Mouse (Mus musculus) neural tube, embryonic 13.5 days (tissue): Measurements from ENCODE around the gene Parp11. TPM values are rescaled to one million over a fixed set of nuclear protein-coding genes. Genes with fewer than 3 reads are reported as not detected.

Experiments
- ATAC-seq: fragments of 200-750 bp; cut with Nextera tagmentation; 2 replicates; pipeline ENCODE4 v1.8.0; 2017; ENCODE audit warnings: low read depth, mild to moderate bottlenecking, moderate TSS enrichment, moderate library complexity
- H3K27ac ChIP-seq: fragments of 300-500 bp; sonication (generic); replicated peaks from 2 replicates; pipeline ENCODE4 v1.5.1; 2015; ENCODE audit warnings: moderate library complexity, mild to moderate bottlenecking, inconsistent platforms
- H3K27me3 ChIP-seq: fragments of 300-500 bp; sonication (generic); 2 replicates; pipeline ENCODE4 v1.6.1; 2015; ENCODE audit warnings: mild to moderate bottlenecking, inconsistent platforms
- H3K36me3 ChIP-seq: fragments of 300-500 bp; sonication (generic); 2 replicates; pipeline ENCODE4 v1.6.1; 2015; ENCODE audit warnings: mild to moderate bottlenecking, inconsistent platforms
- H3K4me1 ChIP-seq: fragments of 300-500 bp; sonication (generic); replicated peaks from 2 replicates; pipeline ENCODE4 v1.6.1; 2015; ENCODE audit warnings: inconsistent platforms
- H3K4me2 ChIP-seq: fragments of 300-500 bp; sonication (generic); 2 replicates; pipeline ENCODE4 v1.6.1; 2015; ENCODE audit warnings: inconsistent platforms, mild to moderate bottlenecking, moderate library complexity
- H3K4me3 ChIP-seq: fragments of 300-500 bp; sonication (generic); 2 replicates; pipeline ENCODE4 v1.5.1; 2015; ENCODE audit warnings: mild to moderate bottlenecking, inconsistent platforms
- H3K9ac ChIP-seq: fragments of 300-500 bp; sonication (generic); 2 replicates; pipeline ENCODE4 v1.6.1; 2015; ENCODE audit warnings: moderate library complexity, mild to moderate bottlenecking, inconsistent platforms
- H3K9me3 ChIP-seq: fragments of 300-500 bp; sonication (generic); 2 replicates; pipeline ENCODE4 v1.6.1; 2016; ENCODE audit warnings: inconsistent platforms
- WGBS: fragments of 180-500 bp; shearing (Covaris S2); methylation state at CpG from one replicate; pipeline ENCODE4 v1.1.7; 2015; 5-methylcytosine and 5-hydroxymethylcytosine counted together
- polyA plus RNA-seq: library from polyadenylated mRNA; unstranded; fragments of >200 nt; fragmentation: Nextera tagmentation; extraction: Ambion mirVana; gene quantifications from 2 replicates; pipeline ENCODE4 v1.2.1, GENCODE M21; 2015

Gene Parp11
- polyA plus RNA-seq, 1 experiment from 2014 or later = 72.9 TPM

GRCm38 (mm10) chr6:127453407-127454343, 7.0 kb downstream of the Parp11 start:
- peak overlapping the region; percentile 56 for H3K4me3 ChIP-seq
- H3K4me2 ChIP-seq = peak overlapping the region; percentile 61
- peaks cover 34% of the 10 kb centered on the region for H3K4me1 ChIP-seq
- under 1% methylated on average over 70 of the region's 70 CpGs for WGBS
- H3K27ac ChIP-seq = peak overlapping the region; percentile 94
- no peaks in the 10 kb centered on the region for H3K27me3 ChIP-seq
- ATAC-seq = peak; percentile 97
- no peaks in the 10 kb centered on the region for H3K36me3 ChIP-seq
- no peaks in the 10 kb centered on the region for H3K9me3 ChIP-seq
- peak overlapping the region; percentile 78 for H3K9ac ChIP-seq

GRCm38 (mm10) chr6:127454344-127454707, 7.7 kb downstream of the Parp11 start:
- Histone ChIP-seq H3K4me2 (peak overlapping the region; percentile 61), H3K27ac (peak overlapping the region; percentile 94), H3K9me3 (no peaks in the 10 kb centered on the region), H3K27me3 (no peaks in the 10 kb centered on the region), H3K36me3 (no peaks in the 10 kb centered on the region), H3K4me1 (peaks cover 28% of the 10 kb centered on the region), H3K9ac (peak overlapping the region; percentile 78), H3K4me3 (peak overlapping the region; percentile 56)
- WGBS = 53% methylated on average over 10 of the region's 10 CpGs
- no peak for ATAC-seq

DNA sequence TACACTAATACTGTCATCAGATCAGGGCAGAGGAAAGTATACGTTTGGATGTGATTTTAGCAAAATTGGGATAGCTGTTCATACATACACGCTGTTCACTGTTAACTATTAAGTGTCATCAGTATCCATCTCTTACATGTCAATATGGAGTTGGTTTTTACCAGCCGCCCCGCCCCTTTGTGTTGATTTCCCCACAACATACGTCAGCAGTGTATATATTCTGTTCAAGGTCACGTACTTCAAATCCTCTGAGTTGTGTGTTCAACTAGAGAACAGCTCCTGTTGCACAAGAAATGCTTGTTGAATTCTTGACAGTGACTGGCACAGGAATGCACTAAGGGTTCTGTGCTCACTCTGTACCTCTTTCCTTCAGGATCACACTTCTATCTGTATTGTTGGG, 8.2 kb downstream of the Parp11 start:
- H3K27ac ChIP-seq = no peak overlapping the region
- no peaks in the 10 kb centered on the region for H3K9me3 ChIP-seq
- WGBS = 91% methylated on average over 6 of the region's 6 CpGs
- peaks cover 24% of the 10 kb centered on the region for H3K4me1 ChIP-seq
- no peaks in the 10 kb centered on the region for H3K27me3 ChIP-seq
- peak overlapping the region; percentile 78 for H3K9ac ChIP-seq
- no peaks in the 10 kb centered on the region for H3K36me3 ChIP-seq
- peak overlapping the region; percentile 56 for H3K4me3 ChIP-seq
- H3K4me2 ChIP-seq = peak overlapping the region; percentile 61
- ATAC-seq = no peak

- H3K9ac ChIP-seq = no peak overlapping the region
- no peak for ATAC-seq
- no peak overlapping the region for H3K4me2 ChIP-seq
- no peaks in the 10 kb centered on the region for H3K27me3 ChIP-seq
- H3K36me3 ChIP-seq = no peaks in the 10 kb centered on the region
- H3K9me3 ChIP-seq = no peaks in the 10 kb centered on the region
- H3K27ac ChIP-seq = no peak overlapping the region
- WGBS = 96% methylated on average over 4 of the region's 4 CpGs
- no peak overlapping the region for H3K4me3 ChIP-seq
- H3K4me1 ChIP-seq = peaks cover 18% of the 10 kb centered on the region
Observed at GRCm38 (mm10) chr6:127455440-127455839, 8.8 kb downstream of the Parp11 start.

GRCm38 (mm10) chr6:127456769-127457168, 10.1 kb downstream of the Parp11 start:
- no peaks in the 10 kb centered on the region for H3K27me3 ChIP-seq
- no peak overlapping the region for H3K4me3 ChIP-seq
- H3K4me2 ChIP-seq = no peak overlapping the region
- no peak for ATAC-seq
- no peaks in the 10 kb centered on the region for H3K36me3 ChIP-seq
- H3K9ac ChIP-seq = no peak overlapping the region
- no peak overlapping the region for H3K27ac ChIP-seq
- H3K9me3 ChIP-seq = no peaks in the 10 kb centered on the region
- WGBS = 100% methylated on average over 2 of the region's 2 CpGs
- peaks cover 17% of the 10 kb centered on the region for H3K4me1 ChIP-seq

DNA sequence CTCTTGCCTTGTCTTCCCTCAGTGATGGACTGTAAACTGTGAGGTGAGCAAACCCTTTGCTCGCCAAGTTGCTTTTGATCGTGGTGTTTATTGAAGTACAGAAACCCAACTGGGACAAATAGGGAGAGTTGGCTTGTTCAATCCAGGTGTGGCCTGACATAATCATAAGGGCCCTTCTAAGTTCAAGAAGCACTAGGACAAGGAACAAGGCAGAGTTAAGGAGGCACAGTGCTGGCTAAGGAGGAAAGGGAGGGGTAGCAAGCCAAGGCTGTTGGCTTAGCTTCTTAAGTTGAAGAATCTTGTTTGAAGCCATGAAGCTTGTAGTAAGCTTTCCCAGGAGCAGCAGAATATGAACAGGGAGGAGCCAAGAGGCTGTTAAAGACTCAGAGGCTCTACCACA, 13.1 kb downstream of the Parp11 start:
- ATAC-seq = no peak
- WGBS = 98% methylated on average over 2 of the region's 2 CpGs
- Histone ChIP-seq H3K27me3 (no peaks in the 10 kb centered on the region), H3K4me1 (peaks cover 29% of the 10 kb centered on the region), H3K9me3 (no peaks in the 10 kb centered on the region), H3K4me3 (no peak overlapping the region), H3K36me3 (no peaks in the 10 kb centered on the region), H3K27ac (no peak overlapping the region), H3K4me2 (no peak overlapping the region), H3K9ac (no peak overlapping the region)

DNA sequence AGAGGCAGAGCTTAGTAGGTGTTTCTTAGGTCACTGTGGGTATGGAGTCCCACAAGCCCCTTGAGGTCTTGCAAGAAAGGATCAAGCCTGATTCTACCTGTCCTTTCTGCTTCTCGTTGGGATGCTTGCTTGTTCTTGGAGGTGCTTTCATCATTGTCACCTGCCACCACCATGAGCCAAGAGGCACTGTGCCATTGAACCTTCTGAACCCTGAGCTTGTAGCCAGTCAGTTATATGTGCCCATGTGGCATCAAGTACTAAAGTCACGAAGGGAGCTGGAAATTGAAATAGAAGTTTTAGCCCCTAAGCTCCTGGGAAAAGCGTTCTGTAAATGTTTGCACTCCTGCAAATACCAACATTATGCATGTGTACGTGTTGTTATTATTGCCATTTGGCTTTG, 14.9 kb downstream of the Parp11 start:
- no peak overlapping the region for H3K9ac ChIP-seq
- 93% methylated on average over 4 of the region's 4 CpGs for WGBS
- H3K36me3 ChIP-seq = no peaks in the 10 kb centered on the region
- H3K4me2 ChIP-seq = no peak overlapping the region
- H3K4me3 ChIP-seq = no peak overlapping the region
- no peak for ATAC-seq
- H3K9me3 ChIP-seq = no peaks in the 10 kb centered on the region
- no peak overlapping the region for H3K27ac ChIP-seq
- peaks cover 22% of the 10 kb centered on the region for H3K4me1 ChIP-seq
- no peaks in the 10 kb centered on the region for H3K27me3 ChIP-seq

DNA sequence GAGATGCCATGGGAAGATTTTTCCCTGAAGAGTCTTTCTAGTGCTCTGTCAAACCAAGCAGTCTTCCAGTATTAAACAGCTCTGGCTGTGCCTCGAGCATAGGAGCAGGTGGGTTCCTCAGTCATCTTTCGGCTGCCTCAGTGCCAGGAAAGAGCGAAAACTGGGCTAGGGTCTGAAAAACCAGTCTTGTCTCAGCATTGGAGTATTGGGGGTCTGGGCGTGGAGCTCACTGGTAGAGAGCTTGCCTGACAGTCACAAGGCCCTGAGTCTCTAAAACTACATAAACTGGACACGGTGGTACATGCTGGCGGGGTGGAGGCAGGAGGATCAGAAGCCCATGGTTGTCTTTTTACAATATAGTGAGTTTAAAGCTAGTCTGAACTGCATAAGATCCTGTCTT, 15.6 kb downstream of the Parp11 start:
- H3K9me3 ChIP-seq = no peaks in the 10 kb centered on the region
- no peak overlapping the region for H3K4me2 ChIP-seq
- WGBS = 90% methylated on average over 6 of the region's 6 CpGs
- no peaks in the 10 kb centered on the region for H3K36me3 ChIP-seq
- H3K27me3 ChIP-seq = no peaks in the 10 kb centered on the region
- no peak overlapping the region for H3K4me3 ChIP-seq
- H3K27ac ChIP-seq = no peak overlapping the region
- H3K4me1 ChIP-seq = peaks cover 29% of the 10 kb centered on the region
- ATAC-seq = no peak
- no peak overlapping the region for H3K9ac ChIP-seq

- WGBS = 57% methylated on average over 21 of the region's 21 CpGs
- no peak overlapping the region for H3K4me3 ChIP-seq
Observed at GRCm38 (mm10) chr6:127463273-127464001, 16.8 kb downstream of the Parp11 start.

GRCm38 (mm10) chr6:127464523-127464922, 17.9 kb downstream of the Parp11 start:
- peaks cover 29% of the 10 kb centered on the region for H3K4me1 ChIP-seq
- H3K4me2 ChIP-seq = no peak overlapping the region
- no peak overlapping the region for H3K4me3 ChIP-seq
- H3K27ac ChIP-seq = no peak overlapping the region
- H3K27me3 ChIP-seq = no peaks in the 10 kb centered on the region
- peaks cover 5% of the 10 kb centered on the region; the same call in 1 of the 2 replicates for H3K36me3 ChIP-seq
- no peak for ATAC-seq
- WGBS = 85% methylated on average over 7 of the region's 7 CpGs
- no peaks in the 10 kb centered on the region for H3K9me3 ChIP-seq
- H3K9ac ChIP-seq = no peak overlapping the region

More at GRCm38 (mm10) chr6:127463273-127464001, 16.8 kb downstream of the Parp11 start:
- H3K36me3 ChIP-seq = 0 out of 2 replicates have a peak, but pooled peaks cover 4% of the 10 kb centered on the region
- 0 out of 2 replicates have a peak overlapping the region, but pooled peaks have one; percentile 43 for H3K9ac ChIP-seq
- no peaks in the 10 kb centered on the region for H3K27me3 ChIP-seq
- H3K27ac ChIP-seq = no peak overlapping the region
- no peak for ATAC-seq
- H3K4me2 ChIP-seq = no peak overlapping the region
- H3K4me1 ChIP-seq = peaks cover 29% of the 10 kb centered on the region
- H3K9me3 ChIP-seq = no peaks in the 10 kb centered on the region

- H3K27ac ChIP-seq = no peak overlapping the region
- H3K4me1 ChIP-seq = peaks cover 29% of the 10 kb centered on the region
- H3K9ac ChIP-seq = no peak overlapping the region
- H3K4me3 ChIP-seq = no peak overlapping the region
- WGBS = 59% methylated on average over 4 of the region's 4 CpGs
- no peaks in the 10 kb centered on the region for H3K9me3 ChIP-seq
- ATAC-seq = 0 out of 2 replicates have a peak, but pooled peaks have one; percentile 23
- peaks cover 26% of the 10 kb centered on the region for H3K36me3 ChIP-seq
- H3K4me2 ChIP-seq = no peak overlapping the region
- H3K27me3 ChIP-seq = no peaks in the 10 kb centered on the region
Observed at GRCm38 (mm10) chr6:127466749-127467310, 20.2 kb downstream of the Parp11 start.

DNA sequence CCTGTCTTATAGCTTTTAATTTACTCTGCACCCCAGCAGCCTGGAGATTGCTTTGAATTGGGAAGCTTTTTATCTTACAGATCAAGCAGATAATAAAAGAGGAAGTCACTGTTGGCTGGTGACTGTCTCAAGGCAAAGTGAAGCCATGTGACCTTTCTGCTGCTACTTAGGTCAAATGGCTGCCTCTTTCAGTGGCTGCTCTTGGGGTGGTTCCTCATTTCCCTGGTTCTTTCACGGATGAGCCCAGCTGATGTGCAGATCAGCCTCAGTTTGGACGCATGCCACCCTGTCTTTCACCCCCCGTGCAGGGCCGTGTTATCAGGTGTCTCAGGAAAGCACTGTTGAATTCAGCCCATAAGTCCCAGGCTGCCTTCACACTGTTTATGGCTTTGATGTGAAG, 25.4 kb downstream of the Parp11 start:
- H3K36me3 ChIP-seq = peaks cover 56% of the 10 kb centered on the region
- WGBS = 79% methylated on average over 4 of the region's 4 CpGs
- ATAC-seq = no peak

More for the DNA sequence above, 25.4 kb downstream of the Parp11 start:
- Histone ChIP-seq H3K27ac (no peak overlapping the region), H3K4me2 (no peak overlapping the region), H3K4me3 (no peak overlapping the region), H3K9ac (no peak overlapping the region), H3K4me1 (0 out of 2 replicates have a peak, but pooled peaks cover 6% of the 10 kb centered on the region), H3K9me3 (no peaks in the 10 kb centered on the region), H3K27me3 (no peaks in the 10 kb centered on the region)
